Mouse (Mus musculus): ENCODE measurements around the gene Otop1. TPM values are rescaled to one million over a fixed set of nuclear protein-coding genes. Genes with fewer than 3 reads are reported as not detected.

Otop1 gene
- polyA plus RNA-seq (2015; fragmentation: Illumina TruSeq; extraction: RNeasy Lipid Tissue Mini Kit (QIAGEN cat#74804); ENCODE audit: low read depth, low replicate concordance): not detected

DNA sequence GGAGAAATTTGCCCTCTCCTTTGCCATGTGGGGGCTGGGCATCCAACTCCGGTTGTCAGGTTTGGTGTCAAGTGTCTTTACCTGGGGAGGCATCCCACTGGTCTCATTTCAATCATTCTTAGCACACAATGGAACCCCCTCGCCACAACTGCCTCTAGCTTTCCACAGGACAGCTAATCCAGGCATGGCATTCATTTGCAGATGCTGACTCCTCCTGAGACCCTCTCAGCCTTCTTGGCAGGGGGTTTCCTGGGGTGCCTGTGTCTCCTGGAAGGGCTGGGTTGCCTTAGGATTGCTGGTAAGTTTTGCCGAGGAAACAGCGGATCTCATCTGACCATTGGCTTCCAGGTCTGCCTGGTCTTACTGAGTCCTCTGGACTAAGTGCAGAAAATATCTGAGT, at the start of gene Otop1:
Gene Otop1 (plus strand): TSS at position 202 of the 400 bp plus-strand sequence.

DNA sequence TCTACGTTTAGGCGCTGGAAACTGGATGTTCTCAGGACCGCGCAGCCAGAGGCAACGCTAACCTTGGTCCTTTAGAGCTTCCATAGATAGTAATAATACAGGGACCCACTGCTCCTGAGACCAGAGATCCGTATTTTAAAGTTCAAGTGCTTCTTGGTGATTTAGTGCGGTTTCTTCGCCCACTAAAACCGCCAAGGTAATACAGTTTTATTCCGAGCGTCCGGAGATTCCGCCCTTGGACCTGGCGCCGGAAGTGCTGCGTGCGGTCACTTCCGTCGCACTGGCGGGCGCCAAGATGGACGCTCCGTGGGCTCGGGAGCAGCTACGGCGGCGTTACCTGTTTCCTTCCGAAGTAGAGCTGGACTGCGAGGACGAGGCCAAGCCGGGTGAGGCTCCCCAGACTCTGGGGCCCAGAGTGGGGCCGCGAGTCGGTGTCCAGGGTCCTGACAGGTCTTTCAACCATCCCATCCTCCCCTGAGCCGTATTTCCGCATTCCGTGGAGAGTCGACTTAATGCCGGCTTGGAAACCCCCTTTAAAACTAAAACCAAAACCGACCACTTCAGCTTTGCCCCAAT, 15.6 kb upstream of the Otop1 start, which contains the start of gene Tmem128:
Gene Tmem128 (plus strand): TSS at position 79 of the 576 bp plus-strand sequence.

DNA sequence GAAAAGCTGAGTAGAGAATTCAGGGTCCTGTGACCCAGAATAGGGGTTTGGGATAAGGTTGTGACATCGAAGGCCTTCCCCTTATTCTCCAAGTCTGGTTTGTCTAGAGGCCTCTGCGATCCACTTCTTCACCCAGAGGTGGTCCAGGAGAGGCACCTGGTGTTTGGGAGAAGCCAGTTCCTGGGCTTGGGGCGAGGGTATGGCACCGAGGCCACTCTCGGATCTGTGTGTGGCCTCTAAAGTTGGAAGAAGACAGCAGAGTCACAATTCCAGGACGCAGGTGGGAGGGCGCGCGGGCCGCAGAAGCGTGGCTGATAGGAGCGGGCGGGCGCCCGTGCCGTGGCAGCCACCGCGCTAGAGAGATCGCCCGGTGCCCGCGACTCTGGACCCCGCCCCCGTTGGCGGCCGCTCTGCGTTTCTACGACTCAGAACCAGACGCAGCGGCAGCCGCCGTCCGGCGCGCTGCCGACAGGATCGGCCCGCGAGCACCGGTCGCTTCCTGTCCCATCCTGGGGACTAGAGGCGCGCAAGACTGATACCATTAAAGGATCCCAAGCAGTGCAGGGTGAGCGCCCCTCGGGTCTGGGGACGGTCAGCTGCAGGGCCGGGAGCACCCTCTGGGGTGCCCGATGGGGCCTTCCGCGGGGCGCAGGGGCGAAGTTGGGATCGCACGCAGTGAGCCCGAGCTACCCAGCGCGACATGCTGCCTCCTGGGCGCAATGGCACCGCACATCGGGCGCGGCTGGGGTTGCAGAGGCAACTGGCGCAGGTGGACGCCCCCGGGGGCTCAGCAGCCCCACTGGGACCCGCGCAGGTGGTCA, 43.4 kb downstream of the Otop1 start, which contains the start of gene Drd5:
Gene Drd5 (plus strand): TSS at position 402 of the 821 bp plus-strand sequence.

Other genes starting within 250 kb of the Otop1 start
- 56.5 TPM for gene Stx18, start 237.2 kb upstream of the Otop1 start, polyA plus RNA-seq (2015; fragmentation: Illumina TruSeq; extraction: RNeasy Lipid Tissue Mini Kit (QIAGEN cat#74804); ENCODE audit: low read depth, low replicate concordance)
- gene Nsg1, start 116.1 kb upstream of the Otop1 start, polyA plus RNA-seq (2015; fragmentation: Illumina TruSeq; extraction: RNeasy Lipid Tissue Mini Kit (QIAGEN cat#74804); ENCODE audit: low read depth, low replicate concordance): 471 TPM
- 9.7 TPM for gene Zbtb49, start 55.5 kb upstream of the Otop1 start, polyA plus RNA-seq (2015; fragmentation: Illumina TruSeq; extraction: RNeasy Lipid Tissue Mini Kit (QIAGEN cat#74804); ENCODE audit: low read depth, low replicate concordance)
- 9.7 TPM for gene Lyar, start 55.5 kb upstream of the Otop1 start, polyA plus RNA-seq (2015; fragmentation: Illumina TruSeq; extraction: RNeasy Lipid Tissue Mini Kit (QIAGEN cat#74804); ENCODE audit: low read depth, low replicate concordance)
- gene Tmem128, start 15.8 kb upstream of the Otop1 start, polyA plus RNA-seq (2015; fragmentation: Illumina TruSeq; extraction: RNeasy Lipid Tissue Mini Kit (QIAGEN cat#74804); ENCODE audit: low read depth, low replicate concordance): 52.5 TPM
- gene Drd5, start 43.4 kb downstream of the Otop1 start, polyA plus RNA-seq (2015; fragmentation: Illumina TruSeq; extraction: RNeasy Lipid Tissue Mini Kit (QIAGEN cat#74804); ENCODE audit: low read depth, low replicate concordance): 2.9 TPM
- 1.9 TPM for gene Slc2a9, start 227.2 kb downstream of the Otop1 start, polyA plus RNA-seq (2015; fragmentation: Illumina TruSeq; extraction: RNeasy Lipid Tissue Mini Kit (QIAGEN cat#74804); ENCODE audit: low read depth, low replicate concordance)

Measured in brain, adult 10 weeks (tissue).